Mouse (Mus musculus) liver, postnatal 0 days (tissue): ENCODE measurements around the gene Prickle2. TPM values are rescaled to one million over a fixed set of nuclear protein-coding genes. Genes with fewer than 3 reads are reported as not detected.

ENCODE experiments used
- ATAC-seq: fragments of 200-750 bp; cut with Nextera tagmentation; 2 replicates; pipeline ENCODE4 v1.8.0; 2017; ENCODE audit warnings: mild to moderate bottlenecking, moderate library complexity
- DNase-seq: peaks from one replicate; pipeline ENCODE4 v3.0.0-alpha.2; 2016
- H3K27ac ChIP-seq: fragments of 300-500 bp; sonication (generic); 2 replicates; pipeline ENCODE4 v1.5.1; 2014; ENCODE audit warnings: antibody characterized with exemption, moderate library complexity, mild to moderate bottlenecking, low read depth
- H3K27me3 ChIP-seq: fragments of 300-500 bp; sonication (generic); 2 replicates; pipeline ENCODE4 v1.6.1; 2014; ENCODE audit warnings: low read length, control low read depth, mixed read lengths; ENCODE audit not compliant: insufficient read depth
- H3K36me3 ChIP-seq: fragments of 300-500 bp; sonication (generic); replicated peaks from 2 replicates; pipeline ENCODE4 v1.6.1; 2014; ENCODE audit warnings: mild to moderate bottlenecking, control low read depth, low read length, moderate library complexity, mixed read lengths; ENCODE audit not compliant: insufficient read depth
- H3K4me1 ChIP-seq: fragments of 300-500 bp; sonication (generic); 2 replicates; pipeline ENCODE4 v1.6.1; 2014; ENCODE audit warnings: antibody characterized with exemption, mild to moderate bottlenecking, control low read depth; ENCODE audit not compliant: insufficient read depth
- H3K4me2 ChIP-seq: fragments of 300-500 bp; sonication (generic); 2 replicates; pipeline ENCODE4 v1.6.1; 2014; ENCODE audit warnings: low read depth, mild to moderate bottlenecking, low read length, moderate library complexity, mixed read lengths
- H3K4me3 ChIP-seq: fragments of 300-500 bp; sonication (generic); 2 replicates; pipeline ENCODE4 v1.5.1; 2014; ENCODE audit warnings: low read depth, low read length
- H3K9ac ChIP-seq: fragments of 300-500 bp; sonication (generic); replicated peaks from 2 replicates; pipeline ENCODE4 v1.6.1; 2014; ENCODE audit warnings: mild to moderate bottlenecking, moderate library complexity
- H3K9me3 ChIP-seq: fragments of 300-500 bp; sonication (generic); 2 replicates; pipeline ENCODE4 v1.6.1; 2016; ENCODE audit warnings: mild to moderate bottlenecking, control low read depth, low read length, mixed read lengths
- CTCF ChIP-seq: sonication (generic); IDR thresholded peaks from 2 replicates; pipeline ENCODE4 v1.5.1; 2016; ENCODE audit warnings: antibody characterized with exemption, low read depth
- EP300 ChIP-seq: IDR thresholded peaks from 2 replicates; pipeline ENCODE4 v1.6.1; 2016; ENCODE audit warnings: antibody characterized with exemption, low read depth, mild to moderate bottlenecking
- WGBS: fragments of 180-500 bp; shearing (Covaris S2); extraction: QIAGEN DNeasy Blood & Tissue Kit; methylation state at CpG from one replicate; pipeline ENCODE4 v1.1.7; 2014; ENCODE audit not compliant: insufficient replicate concordance; 5-methylcytosine and 5-hydroxymethylcytosine counted together
- polyA plus RNA-seq: library from polyadenylated mRNA; unstranded; fragments of >200 nt; fragmentation: Nextera tagmentation; extraction: Ambion mirVana; gene quantifications from 2 replicates; pipeline ENCODE4 v1.2.1, GENCODE M21; 2015

The Prickle2 gene
- polyA plus RNA-seq, 1 experiment from 2014 or later = 0.28 TPM

GRCm38 (mm10) chr6:92388681-92389080, 317.3 kb downstream of the Prickle2 start:
- no peak overlapping the region for H3K4me3 ChIP-seq
- DNase-seq (no peak), ATAC-seq (no peak)
- TF ChIP-seq EP300 (no peak), CTCF (no peak)
- H3K4me1 ChIP-seq = no peaks in the 10 kb centered on the region
- H3K36me3 ChIP-seq = no peaks in the 10 kb centered on the region
- 61% methylated on average over 5 of the region's 5 CpGs for WGBS
- no peak overlapping the region for H3K4me2 ChIP-seq
- H3K27ac ChIP-seq = no peak overlapping the region
- no peaks in the 10 kb centered on the region for H3K9me3 ChIP-seq
- H3K27me3 ChIP-seq = no peaks in the 10 kb centered on the region
- no peak overlapping the region for H3K9ac ChIP-seq

DNA sequence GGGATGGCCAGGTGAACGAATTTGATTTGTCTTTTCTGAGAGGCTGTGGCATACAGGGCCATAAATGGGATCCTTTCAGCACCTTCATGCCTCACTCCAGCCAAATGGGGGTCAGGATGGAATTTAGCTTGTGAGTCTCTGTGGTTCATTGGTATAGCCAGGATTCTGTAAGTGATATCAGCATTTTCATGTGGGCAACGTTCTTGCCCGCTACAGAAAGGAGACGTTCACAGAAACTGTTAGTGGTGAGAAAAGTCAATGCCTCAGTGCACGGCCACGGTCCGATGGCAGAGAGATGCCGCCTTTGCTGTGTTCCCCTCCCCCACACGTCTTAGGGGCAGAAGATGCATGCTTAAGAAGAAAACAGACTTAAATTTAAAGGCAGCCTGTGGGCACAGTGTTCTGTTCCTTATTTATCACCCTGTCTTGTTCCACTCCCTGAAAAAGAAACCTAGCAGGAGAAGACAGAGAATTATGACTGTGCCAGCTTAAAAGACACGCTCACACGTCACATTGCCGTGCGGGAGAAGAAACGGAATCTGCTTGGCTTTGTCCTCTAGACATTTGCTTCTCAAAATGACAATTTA, 322.7 kb downstream of the Prickle2 start:
- Histone ChIP-seq H3K4me3 (no peak overlapping the region), H3K9me3 (no peaks in the 10 kb centered on the region), H3K27ac (no peak overlapping the region), H3K9ac (no peak overlapping the region), H3K4me1 (no peaks in the 10 kb centered on the region), H3K36me3 (no peaks in the 10 kb centered on the region), H3K27me3 (no peaks in the 10 kb centered on the region), H3K4me2 (no peak overlapping the region)
- no peak for TF ChIP-seq CTCF
- TF ChIP-seq EP300 = no peak
- 80% methylated on average over 14 of the region's 14 CpGs for WGBS
- ATAC-seq (no peak), DNase-seq (no peak)

GRCm38 (mm10) chr6:92381085-92381484, 324.9 kb downstream of the Prickle2 start:
- TF ChIP-seq EP300 (no peak), CTCF (no peak)
- no peak overlapping the region for H3K27ac ChIP-seq
- H3K36me3 ChIP-seq = no peaks in the 10 kb centered on the region
- ATAC-seq (no peak), DNase-seq (no peak)
- no peaks in the 10 kb centered on the region for H3K27me3 ChIP-seq
- 78% methylated on average over 10 of the region's 10 CpGs for WGBS
- H3K9ac ChIP-seq = no peak overlapping the region
- H3K4me1 ChIP-seq = no peaks in the 10 kb centered on the region
- H3K4me2 ChIP-seq = no peak overlapping the region
- H3K9me3 ChIP-seq = no peaks in the 10 kb centered on the region
- no peak overlapping the region for H3K4me3 ChIP-seq

DNA sequence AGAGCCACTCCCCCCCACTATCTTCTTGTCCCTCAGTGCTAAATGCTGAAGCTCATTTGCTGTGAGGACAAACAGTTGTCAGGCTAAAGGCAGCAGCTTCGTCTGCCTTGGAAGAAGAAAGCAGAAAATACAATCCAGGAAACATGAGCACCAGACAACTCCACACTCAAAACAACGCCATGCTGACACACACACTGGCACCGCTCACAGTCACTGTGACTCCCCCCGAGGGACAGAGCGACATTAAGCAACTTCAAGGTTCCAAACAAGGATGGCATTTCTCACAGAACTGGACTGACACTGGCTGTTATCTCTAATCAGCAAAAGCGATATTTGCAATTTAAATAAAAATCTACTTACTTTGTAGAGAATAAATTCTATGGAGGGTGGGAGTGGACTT, 331.1 kb downstream of the Prickle2 start:
- WGBS = 78% methylated on average over 6 of the region's 6 CpGs
- Histone ChIP-seq H3K36me3 (no peaks in the 10 kb centered on the region), H3K4me2 (no peak overlapping the region), H3K4me3 (no peak overlapping the region), H3K9ac (no peak overlapping the region), H3K9me3 (no peaks in the 10 kb centered on the region), H3K4me1 (no peaks in the 10 kb centered on the region), H3K27me3 (no peaks in the 10 kb centered on the region), H3K27ac (no peak overlapping the region)
- ATAC-seq (no peak), DNase-seq (no peak)
- no peak for TF ChIP-seq CTCF
- no peak for TF ChIP-seq EP300

- no peaks in the 10 kb centered on the region for H3K4me1 ChIP-seq
- DNase-seq (no peak), ATAC-seq (no peak)
- no peaks in the 10 kb centered on the region for H3K27me3 ChIP-seq
- H3K9ac ChIP-seq = no peak overlapping the region
- H3K4me2 ChIP-seq = no peak overlapping the region
- H3K27ac ChIP-seq = no peak overlapping the region
- 52% methylated on average over 5 of the region's 5 CpGs for WGBS
- H3K9me3 ChIP-seq = no peaks in the 10 kb centered on the region
- H3K4me3 ChIP-seq = no peak overlapping the region
- no peaks in the 10 kb centered on the region for H3K36me3 ChIP-seq
- no peak for TF ChIP-seq CTCF
These were observed 335.1 kb downstream of the Prickle2 start for GRCm38 (mm10) chr6:92370896-92371295.

GRCm38 (mm10) chr6:92347278-92348028, 358.5 kb downstream of the Prickle2 start:
- H3K4me3 ChIP-seq = no peak overlapping the region
- no peaks in the 10 kb centered on the region for H3K27me3 ChIP-seq
- ATAC-seq (no peak), DNase-seq (no peak)
- WGBS = 75% methylated on average over 10 of the region's 10 CpGs
- H3K36me3 ChIP-seq = no peaks in the 10 kb centered on the region
- H3K9ac ChIP-seq = no peak overlapping the region
- TF ChIP-seq EP300 (no peak), CTCF (no peak)
- no peak overlapping the region for H3K4me2 ChIP-seq
- H3K27ac ChIP-seq = no peak overlapping the region
- no peaks in the 10 kb centered on the region for H3K9me3 ChIP-seq
- H3K4me1 ChIP-seq = no peaks in the 10 kb centered on the region
